Mouse (Mus musculus): ENCODE data around the gene Adipor2. TPM values are rescaled to one million over a fixed set of nuclear protein-coding genes. Genes with fewer than 3 reads are reported as not detected.

Gene Adipor2
- total RNA-seq (2014; rRNA removed; ENCODE audit: low replicate concordance): 55.0 and 62.5 TPM in 2 replicates
- 42.4 and 42.9 TPM in 2 replicates for polyA plus RNA-seq (2015; fragmentation: Nextera tagmentation; extraction: Ambion mirVana)

- H3K27ac ChIP-seq (ENCODE audit: low read depth): peak within 1 kb of the TSS; percentile 90
Measured at GRCm38 (mm10) chr6:119417354-119417753, at the start of gene Adipor2. Gene Adipor2 (minus strand): TSS chr6:119417704.

GRCm38 (mm10) chr6:119466161-119466560 is 48.7 kb upstream of the Adipor2 start:
- H3K4me1 ChIP-seq (ENCODE audit: control insufficient read depth, insufficient read depth): peaks cover 13% of the 10 kb centered on the region
- no peak overlapping the region for H3K4me2 ChIP-seq (ENCODE audit: low read depth, low read length)
- no peak for ATAC-seq (ENCODE audit: insufficient read depth, low read depth)
- no peaks in the 10 kb centered on the region for H3K27me3 ChIP-seq (ENCODE audit: control insufficient read depth, insufficient read depth, low read length)
- H3K9me3 ChIP-seq (replicated peaks; ENCODE audit: control insufficient read depth, low read length): 0 out of 2 replicates have a peak, but pooled peaks cover 3% of the 10 kb centered on the region
- no peak for TF ChIP-seq EP300 (IDR thresholded peaks at IDR 0.05; ENCODE audit: low read depth)
- TF ChIP-seq CTCF (IDR thresholded peaks at IDR 0.05; ENCODE audit: low read depth): no peak
- H3K4me3 ChIP-seq (ENCODE audit: low read depth, low read length): no peak overlapping the region
- H3K27ac ChIP-seq (ENCODE audit: low read depth): no peak overlapping the region
- no peak overlapping the region for H3K9ac ChIP-seq (replicated peaks; ENCODE audit: low read depth, low read length)
- H3K36me3 ChIP-seq (replicated peaks; ENCODE audit: control insufficient read depth, insufficient read depth, low read length): no peaks in the 10 kb centered on the region
- no peak for DNase-seq (ENCODE audit: low spot score)
- 91% methylated on average over 1 of the region's 1 CpGs for WGBS

More at GRCm38 (mm10) chr6:119417354-119417753, at the start of gene Adipor2:
- peak within 1 kb of the TSS; percentile 35; the same call in 1 of the 2 replicates for H3K9ac ChIP-seq (replicated peaks; ENCODE audit: low read depth, low read length)
- TF ChIP-seq EP300 (IDR thresholded peaks at IDR 0.05; ENCODE audit: low read depth): no peak
- no peak for TF ChIP-seq CTCF (IDR thresholded peaks at IDR 0.05; ENCODE audit: low read depth)
- WGBS: 7% methylated on average over 10 of the region's 12 CpGs
- peak within 1 kb of the TSS; percentile 32 for H3K4me3 ChIP-seq (ENCODE audit: low read depth, low read length)
- peak within 1 kb of the TSS; percentile 55 for H3K4me2 ChIP-seq (ENCODE audit: low read depth, low read length)
- H3K9me3 ChIP-seq (replicated peaks; ENCODE audit: control insufficient read depth, low read length): no peaks in the 10 kb centered on the region
- H3K4me1 ChIP-seq (ENCODE audit: control insufficient read depth, insufficient read depth): peaks cover 21% of the 10 kb centered on the region
- no peaks in the 10 kb centered on the region for H3K36me3 ChIP-seq (replicated peaks; ENCODE audit: control insufficient read depth, insufficient read depth, low read length)
- DNase-seq (ENCODE audit: low spot score): peak; percentile 39
- no peaks in the 10 kb centered on the region for H3K27me3 ChIP-seq (ENCODE audit: control insufficient read depth, insufficient read depth, low read length)
- peak; percentile 44 for ATAC-seq (ENCODE audit: insufficient read depth, low read depth)

GRCm38 (mm10) chr6:119460391-119460790 is 42.9 kb upstream of the Adipor2 start:
- Histone ChIP-seq H3K36me3 (replicated peaks; ENCODE audit: control insufficient read depth, insufficient read depth, low read length) (no peaks in the 10 kb centered on the region), H3K4me1 (ENCODE audit: control insufficient read depth, insufficient read depth) (no peaks in the 10 kb centered on the region), H3K27ac (ENCODE audit: low read depth) (no peak overlapping the region), H3K9ac (replicated peaks; ENCODE audit: low read depth, low read length) (no peak overlapping the region), H3K4me3 (ENCODE audit: low read depth, low read length) (no peak overlapping the region), H3K9me3 (replicated peaks; ENCODE audit: control insufficient read depth, low read length) (0 out of 2 replicates have a peak, but pooled peaks cover 3% of the 10 kb centered on the region), H3K27me3 (ENCODE audit: control insufficient read depth, insufficient read depth, low read length) (no peaks in the 10 kb centered on the region), H3K4me2 (ENCODE audit: low read depth, low read length) (no peak overlapping the region)
- ATAC-seq (ENCODE audit: insufficient read depth, low read depth) (no peak), DNase-seq (ENCODE audit: low spot score) (no peak)
- TF ChIP-seq CTCF (IDR thresholded peaks at IDR 0.05; ENCODE audit: low read depth): no peak
- no peak for TF ChIP-seq EP300 (IDR thresholded peaks at IDR 0.05; ENCODE audit: low read depth)
- WGBS: 83% methylated on average over 5 of the region's 5 CpGs

GRCm38 (mm10) chr6:119459041-119459440 is 41.5 kb upstream of the Adipor2 start:
- 79% methylated on average over 4 of the region's 4 CpGs for WGBS
- TF ChIP-seq EP300 (IDR thresholded peaks at IDR 0.05; ENCODE audit: low read depth) (no peak), CTCF (IDR thresholded peaks at IDR 0.05; ENCODE audit: low read depth) (no peak)
- no peak for DNase-seq (ENCODE audit: low spot score)

GRCm38 (mm10) chr6:119458166-119458565 is 40.7 kb upstream of the Adipor2 start:
- Histone ChIP-seq H3K9me3 (replicated peaks; ENCODE audit: control insufficient read depth, low read length) (0 out of 2 replicates have a peak, but pooled peaks cover 2% of the 10 kb centered on the region), H3K36me3 (replicated peaks; ENCODE audit: control insufficient read depth, insufficient read depth, low read length) (no peaks in the 10 kb centered on the region), H3K27me3 (ENCODE audit: control insufficient read depth, insufficient read depth, low read length) (no peaks in the 10 kb centered on the region), H3K27ac (ENCODE audit: low read depth) (no peak overlapping the region), H3K4me3 (ENCODE audit: low read depth, low read length) (no peak overlapping the region), H3K4me1 (ENCODE audit: control insufficient read depth, insufficient read depth) (no peaks in the 10 kb centered on the region), H3K4me2 (ENCODE audit: low read depth, low read length) (no peak overlapping the region), H3K9ac (replicated peaks; ENCODE audit: low read depth, low read length) (no peak overlapping the region)
- no peak for ATAC-seq (ENCODE audit: insufficient read depth, low read depth)
- WGBS: 67% methylated on average over 8 of the region's 8 CpGs
- DNase-seq (ENCODE audit: low spot score): no peak
- TF ChIP-seq CTCF (IDR thresholded peaks at IDR 0.05; ENCODE audit: low read depth) (no peak), EP300 (IDR thresholded peaks at IDR 0.05; ENCODE audit: low read depth) (no peak)

More at GRCm38 (mm10) chr6:119459041-119459440, 41.5 kb upstream of the Adipor2 start:
- Histone ChIP-seq H3K9ac (replicated peaks; ENCODE audit: low read depth, low read length) (no peak overlapping the region), H3K4me3 (ENCODE audit: low read depth, low read length) (no peak overlapping the region), H3K4me2 (ENCODE audit: low read depth, low read length) (no peak overlapping the region), H3K9me3 (replicated peaks; ENCODE audit: control insufficient read depth, low read length) (0 out of 2 replicates have a peak, but pooled peaks cover 3% of the 10 kb centered on the region), H3K27me3 (ENCODE audit: control insufficient read depth, insufficient read depth, low read length) (no peaks in the 10 kb centered on the region), H3K27ac (ENCODE audit: low read depth) (no peak overlapping the region), H3K4me1 (ENCODE audit: control insufficient read depth, insufficient read depth) (no peaks in the 10 kb centered on the region), H3K36me3 (replicated peaks; ENCODE audit: control insufficient read depth, insufficient read depth, low read length) (no peaks in the 10 kb centered on the region)
- ATAC-seq (ENCODE audit: insufficient read depth, low read depth): no peak
